ENCODE assay signal across 22 mouse cellular contexts in the genomic region with DNA sequence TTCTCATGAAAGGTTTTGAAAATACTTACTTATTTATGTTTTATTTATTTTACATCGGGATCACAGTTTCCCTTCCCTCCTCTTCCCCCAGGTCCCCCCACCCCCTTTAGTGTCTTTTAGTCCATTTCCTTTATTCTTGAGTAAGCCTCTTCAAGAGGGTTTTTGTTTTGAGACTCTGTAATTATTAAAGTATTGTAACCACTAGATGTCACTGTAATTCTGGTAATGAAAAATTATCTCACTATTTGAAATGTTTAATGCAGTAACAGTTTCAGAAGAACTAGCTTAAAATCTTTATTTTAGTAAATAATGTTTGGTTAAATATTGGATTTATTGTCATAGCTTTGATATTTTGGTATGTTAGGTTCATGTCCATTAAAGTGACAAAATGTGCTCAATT. TPM values are rescaled to one million over a fixed set of nuclear protein-coding genes. Genes with fewer than 3 reads are reported as not detected.
DNase-seq lines count a peak whose midpoint lies in the region; ATAC-seq and TF ChIP-seq lines count a peak whose summit lies in the region.
"Had no signal": no experiment of that assay in that cellular context is flagged by ENCODE, and none has a peak within 500 bp of the region (broad histone marks: within the 10 kb centered on the region; RNA-seq: fewer than 3 reads in every experiment).

No protein-coding gene starts in this region.

- TF ChIP-seq CTCF in kidney, postnatal 0 days (IDR thresholded peaks at IDR 0.05; ENCODE audit: low read depth): peak; percentile 52
- peak; percentile 61 for TF ChIP-seq CTCF in midbrain, postnatal 0 days (IDR thresholded peaks at IDR 0.05)

- no peaks in the 10 kb centered on the region for H3K4me1 ChIP-seq in forebrain, embryonic 14.5 days (ENCODE audit: control insufficient read depth, insufficient read depth, low read length)
- H3K4me1 ChIP-seq in forebrain, embryonic 15.5 days: no peaks in the 10 kb centered on the region
- no peaks in the 10 kb centered on the region for H3K4me1 ChIP-seq in kidney, postnatal 0 days (replicated peaks; ENCODE audit: insufficient read depth, low read length)
- H3K4me1 ChIP-seq in midbrain, postnatal 0 days (ENCODE audit: insufficient read depth, low read length): no peaks in the 10 kb centered on the region
- H3K4me1 ChIP-seq in midbrain, embryonic 15.5 days: no peaks in the 10 kb centered on the region
- H3K4me1 ChIP-seq: embryonic facial prominence, embryonic 15.5 days; forebrain, embryonic 10.5 days; limb, embryonic 13.5 days; liver, embryonic 15.5 days; midbrain, embryonic 12.5 days had no signal

- H3K9ac ChIP-seq in forebrain, embryonic 14.5 days (ENCODE audit: low read length): no peak overlapping the region
- H3K9ac ChIP-seq in forebrain, embryonic 15.5 days (replicated peaks): no peak overlapping the region
- no peak overlapping the region for H3K9ac ChIP-seq in kidney, postnatal 0 days (ENCODE audit: low read depth, low read length)
- H3K9ac ChIP-seq in midbrain, postnatal 0 days (replicated peaks; ENCODE audit: low read length, poor library complexity, severe bottlenecking): no peak overlapping the region
- H3K9ac ChIP-seq in midbrain, embryonic 15.5 days: no peak overlapping the region
- H3K9ac ChIP-seq: embryonic facial prominence, embryonic 15.5 days; limb, embryonic 13.5 days; liver, embryonic 15.5 days; midbrain, embryonic 12.5 days had no signal

- no peak overlapping the region for H3K4me2 ChIP-seq in forebrain, embryonic 14.5 days (ENCODE audit: low read length)
- H3K4me2 ChIP-seq in forebrain, embryonic 15.5 days (replicated peaks): no peak overlapping the region
- no peak overlapping the region for H3K4me2 ChIP-seq in kidney, postnatal 0 days (ENCODE audit: low read length)
- H3K4me2 ChIP-seq in midbrain, postnatal 0 days (ENCODE audit: low read depth, low read length, poor library complexity, severe bottlenecking): no peak overlapping the region
- H3K4me2 ChIP-seq in midbrain, embryonic 15.5 days: no peak overlapping the region
- H3K4me2 ChIP-seq: embryonic facial prominence, embryonic 15.5 days; heart, embryonic 11.5 days; limb, embryonic 13.5 days; liver, embryonic 15.5 days; midbrain, embryonic 12.5 days had no signal

- H3K4me3 ChIP-seq in forebrain, embryonic 14.5 days (ENCODE audit: low read depth, low read length): no peak overlapping the region
- H3K4me3 ChIP-seq in forebrain, embryonic 15.5 days: no peak overlapping the region
- H3K4me3 ChIP-seq in kidney, postnatal 0 days (replicated peaks; ENCODE audit: low read depth, low read length): no peak overlapping the region
- H3K4me3 ChIP-seq in midbrain, postnatal 0 days (ENCODE audit: low read depth, low read length): no peak overlapping the region
- H3K4me3 ChIP-seq in midbrain, embryonic 15.5 days: no peak overlapping the region
- H3K4me3 ChIP-seq: embryonic facial prominence, embryonic 15.5 days; forebrain, embryonic 10.5 days; limb, embryonic 13.5 days; liver, embryonic 15.5 days; midbrain, embryonic 12.5 days had no signal

- no peak overlapping the region for H3K27ac ChIP-seq in forebrain, embryonic 14.5 days (ENCODE audit: low read depth, low read length)
- H3K27ac ChIP-seq in forebrain, embryonic 15.5 days (replicated peaks): no peak overlapping the region
- H3K27ac ChIP-seq in kidney, postnatal 0 days: no peak overlapping the region
- H3K27ac ChIP-seq in midbrain, postnatal 0 days (ENCODE audit: low read depth, low read length): no peak overlapping the region
- no peak overlapping the region for H3K27ac ChIP-seq in midbrain, embryonic 15.5 days
- H3K27ac ChIP-seq: embryonic facial prominence, embryonic 15.5 days; forebrain, embryonic 10.5 days; limb, embryonic 13.5 days; liver, embryonic 15.5 days; midbrain, embryonic 12.5 days had no signal

- ATAC-seq in forebrain, embryonic 14.5 days: no peak
- no peak for ATAC-seq in forebrain, embryonic 15.5 days (replicated peaks)
- ATAC-seq in kidney, postnatal 0 days (replicated peaks; ENCODE audit: low FRiP score, low read depth): no peak
- ATAC-seq in midbrain, postnatal 0 days (ENCODE audit: low FRiP score): no peak
- ATAC-seq in midbrain, embryonic 15.5 days (replicated peaks): no peak; the same call in 1 of the 2 replicates
- ATAC-seq: inflammation-experienced regulatory T-cells, adult 6 months had no signal

- no peaks in the 10 kb centered on the region for H3K9me3 ChIP-seq in forebrain, embryonic 14.5 days (replicated peaks; ENCODE audit: control insufficient read depth, low read length)
- H3K9me3 ChIP-seq in forebrain, embryonic 15.5 days: no peaks in the 10 kb centered on the region
- H3K9me3 ChIP-seq in kidney, postnatal 0 days (replicated peaks; ENCODE audit: low read length): no peaks in the 10 kb centered on the region
- no peaks in the 10 kb centered on the region for H3K9me3 ChIP-seq in midbrain, postnatal 0 days (ENCODE audit: low read length)
- H3K9me3 ChIP-seq in midbrain, embryonic 15.5 days: no peaks in the 10 kb centered on the region
- H3K9me3 ChIP-seq: embryonic facial prominence, embryonic 15.5 days; forebrain, embryonic 10.5 days; limb, embryonic 13.5 days; liver, embryonic 15.5 days; midbrain, embryonic 12.5 days had no signal

- H3K27me3 ChIP-seq in forebrain, embryonic 14.5 days (replicated peaks; ENCODE audit: control insufficient read depth, insufficient read depth, low read length): no peaks in the 10 kb centered on the region
- H3K27me3 ChIP-seq in forebrain, embryonic 15.5 days: no peaks in the 10 kb centered on the region
- no peaks in the 10 kb centered on the region for H3K27me3 ChIP-seq in kidney, postnatal 0 days (ENCODE audit: insufficient read depth, low read length)
- no peaks in the 10 kb centered on the region for H3K27me3 ChIP-seq in midbrain, postnatal 0 days (ENCODE audit: insufficient read depth, low read length)
- no peaks in the 10 kb centered on the region for H3K27me3 ChIP-seq in midbrain, embryonic 15.5 days (replicated peaks)
- H3K27me3 ChIP-seq: embryonic facial prominence, embryonic 15.5 days; limb, embryonic 13.5 days; liver, embryonic 15.5 days; midbrain, embryonic 12.5 days had no signal

- H3K36me3 ChIP-seq in forebrain, embryonic 14.5 days (ENCODE audit: control insufficient read depth, insufficient read depth, low read length): peaks cover 50% of the 10 kb centered on the region
- H3K36me3 ChIP-seq in forebrain, embryonic 15.5 days: peaks cover 48% of the 10 kb centered on the region
- H3K36me3 ChIP-seq in kidney, postnatal 0 days (ENCODE audit: insufficient read depth, low read length): peaks cover 29% of the 10 kb centered on the region
- peaks cover 11% of the 10 kb centered on the region; the same call in 1 of the 2 replicates for H3K36me3 ChIP-seq in midbrain, postnatal 0 days (ENCODE audit: insufficient read depth, low read length)
- H3K36me3 ChIP-seq in midbrain, embryonic 15.5 days (replicated peaks): peaks cover 14% of the 10 kb centered on the region

- peak; percentile 52 for DNase-seq in forebrain, embryonic 14.5 days (ENCODE audit: low spot score)
- DNase-seq in kidney, postnatal 0 days (ENCODE audit: low spot score): peak; percentile 58
- no peak for DNase-seq in kidney, postnatal 14 days
- peak; percentile 31 for DNase-seq in midbrain, postnatal 0 days (ENCODE audit: low spot score)
- DNase-seq in spleen, adult 18-20 months: no peak
- DNase-seq in adrenal gland, adult 18-20 months (ENCODE audit: low spot score in 2 of 2): no peak
- DNase-seq: adrenal gland, postnatal 36 days; B cell, adult 2 months; cerebellum, postnatal 14 days; embryo, embryonic 11 days; heart, postnatal 4 days; lung, postnatal 36 days; thymus, postnatal 14 days had no signal

- 78% methylated on average over 1 of the region's 1 CpGs for WGBS in forebrain, embryonic 14.5 days
- 54% methylated on average over 1 of the region's 1 CpGs for WGBS in forebrain, embryonic 15.5 days
- WGBS in kidney, postnatal 0 days: 53% methylated on average over 1 of the region's 1 CpGs
- WGBS in midbrain, postnatal 0 days: 71% methylated on average over 1 of the region's 1 CpGs
- WGBS in midbrain, embryonic 15.5 days: 68% methylated on average over 1 of the region's 1 CpGs

RNA-seq across cellular contexts. Expression of a gene that starts 48.2 kb away (rescaled TPM):
- 104 and 111 TPM in 2 replicates for polyA plus RNA-seq in forebrain, embryonic 14.5 days (2014; fragmentation: Nextera tagmentation; extraction: Ambion mirVana)
- 118 and 128 TPM in 2 replicates for polyA plus RNA-seq in forebrain, embryonic 15.5 days (2015; fragmentation: Nextera tagmentation; extraction: Ambion mirVana)
- 126 TPM in 2 replicates for polyA plus RNA-seq in kidney, postnatal 0 days (2015; fragmentation: Nextera tagmentation; extraction: Ambion mirVana)
- 22.4 and 24.4 TPM in 2 replicates for total RNA-seq in midbrain, postnatal 0 days (2014; rRNA removed)
- polyA plus RNA-seq in midbrain, postnatal 0 days (2015; fragmentation: Nextera tagmentation; extraction: Ambion mirVana): 99.8 and 103 TPM in 2 replicates
- polyA plus RNA-seq in midbrain, embryonic 15.5 days (2015; fragmentation: Nextera tagmentation; extraction: Ambion mirVana): 90.0 and 107 TPM in 2 replicates
- total RNA-seq in adrenal gland, adult 18-20 months (2021): 10 to 100 TPM; 25.6 to 26.6 TPM

RNA-seq across cellular contexts. Expression of a gene that starts 48.2 kb away (rescaled TPM):
- 6.7 and 6.9 TPM in 2 replicates for polyA plus RNA-seq in forebrain, embryonic 14.5 days (2014; fragmentation: Nextera tagmentation; extraction: Ambion mirVana)
- polyA plus RNA-seq in forebrain, embryonic 15.5 days (2015; fragmentation: Nextera tagmentation; extraction: Ambion mirVana): 3.9 and 4.7 TPM in 2 replicates
- polyA plus RNA-seq in kidney, postnatal 0 days (2015; fragmentation: Nextera tagmentation; extraction: Ambion mirVana): 3.1 and 3.5 TPM in 2 replicates
- 0.99 and 2.1 TPM in 2 replicates for total RNA-seq in midbrain, postnatal 0 days (2014; rRNA removed)
- 0.42 and 0.51 TPM in 2 replicates for polyA plus RNA-seq in midbrain, postnatal 0 days (2015; fragmentation: Nextera tagmentation; extraction: Ambion mirVana)
- 1.6 and 2.1 TPM in 2 replicates for polyA plus RNA-seq in midbrain, embryonic 15.5 days (2015; fragmentation: Nextera tagmentation; extraction: Ambion mirVana)
- total RNA-seq in adrenal gland, adult 18-20 months (2021): 1 to 10 TPM; 1.4 to 2.4 TPM

Comparison
In these comparisons a context has a peak if more than half of its experiments do, and no peak if none do; other contexts are left out.
1. DNase-seq: peak in forebrain, embryonic 14.5 days (single experiment), kidney, postnatal 0 days (single experiment) and midbrain, postnatal 0 days (single experiment); none in kidney, postnatal 14 days (single experiment), spleen, adult 18-20 months (0 of 2) and adrenal gland, adult 18-20 months (0 of 2).